Mouse (Mus musculus) CD4-positive, CD25-positive, alpha-beta regulatory T cell, adult 2 months (primary cell): ENCODE data around the gene Gm6882.
"Not testable (repeated sequence)": the region's sequence is repeated elsewhere in the genome, so short reads cannot be mapped to it uniquely, and the experiment has no call there.

Experiments
- DNase-seq: peaks from one replicate; pipeline ENCODE4 v3.0.0-alpha.2; 2012; ENCODE audit warnings: low read depth, low spot score

Gene Gm6882

DNA sequence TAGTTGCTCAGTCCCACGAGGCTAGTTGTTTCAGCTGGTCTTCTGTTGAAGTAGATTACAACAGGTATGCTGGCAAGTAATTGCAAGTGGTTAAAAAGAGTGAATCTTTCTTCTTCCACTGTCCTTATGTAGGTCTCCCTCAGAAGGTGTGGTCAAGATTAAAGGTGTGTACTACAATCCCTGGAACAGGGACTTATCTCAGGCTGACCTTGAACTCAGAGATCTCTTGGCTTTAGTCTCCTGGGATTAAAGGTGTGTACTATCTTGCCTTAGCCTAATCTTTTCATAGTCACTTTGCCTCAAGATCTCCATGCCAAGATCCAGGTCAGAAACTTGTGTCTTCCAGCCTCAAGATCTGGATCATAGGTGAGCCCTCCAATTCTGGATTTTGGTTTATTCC, at the start of gene Gm6882:
Gm6882 (minus strand) TSS at position 101 of the 400 bp plus-strand sequence.
- not testable (repeated sequence) for DNase-seq
